Mouse (Mus musculus): ENCODE measurements around the gene Bcl11a. TPM values are rescaled to one million over a fixed set of nuclear protein-coding genes. Genes with fewer than 3 reads are reported as not detected.

Bcl11a gene
- polyA plus RNA-seq, 1 experiment from 2014 or later = 107 TPM

DNA sequence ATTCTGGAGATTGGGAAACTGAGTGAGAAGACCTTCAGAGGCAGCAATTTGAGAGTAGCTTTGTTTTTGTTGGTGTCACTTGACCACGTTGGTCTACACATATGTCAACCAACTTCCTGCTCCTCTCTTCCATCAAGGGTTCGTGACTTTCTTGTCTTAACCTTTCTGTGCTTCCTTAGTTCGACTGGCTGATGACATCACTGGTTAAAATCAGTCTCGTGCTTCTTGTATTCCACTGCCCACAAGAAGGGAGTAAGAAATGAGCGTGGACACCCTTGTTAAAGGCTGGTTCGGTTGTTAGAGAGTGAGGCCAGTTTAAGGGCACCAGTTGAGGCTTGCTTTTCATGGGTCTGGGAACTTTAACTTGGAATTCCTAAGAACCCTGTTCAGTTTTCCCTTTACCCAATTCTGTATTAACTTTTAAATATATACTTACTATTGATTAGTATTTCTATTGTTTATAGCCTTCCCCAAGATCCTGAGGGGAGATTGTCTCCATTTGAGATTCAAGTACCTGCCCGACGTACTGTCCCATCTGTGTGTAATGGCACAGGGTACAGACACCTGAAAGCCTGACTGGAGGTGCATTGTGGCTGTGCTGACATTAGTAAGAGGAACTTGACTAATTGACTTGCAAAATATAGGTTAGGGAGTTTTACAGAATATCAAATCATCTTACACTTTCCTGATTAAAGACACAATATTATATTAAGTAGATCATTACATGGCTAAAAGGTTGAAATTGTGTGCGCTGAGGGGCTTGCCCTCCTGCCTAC is 60.9 kb downstream of the Bcl11a start:
- no peaks in the 10 kb centered on the region for H3K9me3 ChIP-seq (replicated peaks; ENCODE audit: control insufficient read depth, low read length, poor library complexity, severe bottlenecking)
- H3K36me3 ChIP-seq (ENCODE audit: control insufficient read depth, insufficient read depth, low read length) = no peaks in the 10 kb centered on the region
- H3K9ac ChIP-seq (ENCODE audit: low read depth, low read length) = no peak overlapping the region
- 92% methylated on average over 9 of the region's 9 CpGs for WGBS
- no peak overlapping the region for H3K4me3 ChIP-seq (ENCODE audit: low read depth, low read length)
- no peak overlapping the region for H3K27ac ChIP-seq (ENCODE audit: low read length)
- H3K4me1 ChIP-seq (ENCODE audit: control insufficient read depth, insufficient read depth, low read length) = peaks cover 2% of the 10 kb centered on the region; the same call in 1 of the 2 replicates
- no peaks in the 10 kb centered on the region for H3K27me3 ChIP-seq (ENCODE audit: control insufficient read depth, insufficient read depth, low read depth, low read length)
- ATAC-seq = no peak
- H3K4me2 ChIP-seq (ENCODE audit: low read length) = no peak overlapping the region

- H3K36me3 ChIP-seq (ENCODE audit: control insufficient read depth, insufficient read depth, low read length) = no peaks in the 10 kb centered on the region
- no peaks in the 10 kb centered on the region for H3K9me3 ChIP-seq (replicated peaks; ENCODE audit: control insufficient read depth, low read length, poor library complexity, severe bottlenecking)
- H3K4me2 ChIP-seq (ENCODE audit: low read length) = no peak overlapping the region
- H3K4me1 ChIP-seq (ENCODE audit: control insufficient read depth, insufficient read depth, low read length) = peaks cover 2% of the 10 kb centered on the region; the same call in 1 of the 2 replicates
- no peak for ATAC-seq
- H3K9ac ChIP-seq (ENCODE audit: low read depth, low read length) = no peak overlapping the region
- WGBS = 93% methylated on average over 6 of the region's 6 CpGs
- no peak overlapping the region for H3K4me3 ChIP-seq (ENCODE audit: low read depth, low read length)
- H3K27me3 ChIP-seq (ENCODE audit: control insufficient read depth, insufficient read depth, low read depth, low read length) = no peaks in the 10 kb centered on the region
- H3K27ac ChIP-seq (ENCODE audit: low read length) = no peak overlapping the region
Measured at GRCm38 (mm10) chr11:24139432-24139831, 61.6 kb downstream of the Bcl11a start.

DNA sequence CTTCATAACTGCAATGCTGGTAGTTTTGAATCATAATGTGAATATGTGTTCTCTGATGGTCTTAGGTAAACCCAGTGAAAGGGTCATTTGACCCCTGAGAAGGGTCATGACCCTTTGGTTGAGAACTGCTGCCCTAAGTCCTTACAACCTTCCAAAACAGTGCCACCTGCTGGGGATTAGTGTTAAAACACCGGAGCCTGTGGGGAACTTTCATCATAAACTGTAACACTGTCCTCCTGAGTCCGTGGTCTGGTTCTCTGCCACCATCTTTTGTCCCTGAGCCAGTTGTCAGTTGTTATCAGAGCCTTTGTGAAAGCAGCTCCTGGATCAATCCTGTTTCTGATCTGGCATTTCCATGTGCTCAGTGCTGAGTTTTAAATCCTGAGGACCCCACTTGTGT is 62.1 kb downstream of the Bcl11a start:
- Histone ChIP-seq H3K27ac (ENCODE audit: low read length) (no peak overlapping the region), H3K4me3 (ENCODE audit: low read depth, low read length) (no peak overlapping the region), H3K9me3 (replicated peaks; ENCODE audit: control insufficient read depth, low read length, poor library complexity, severe bottlenecking) (no peaks in the 10 kb centered on the region), H3K36me3 (ENCODE audit: control insufficient read depth, insufficient read depth, low read length) (no peaks in the 10 kb centered on the region), H3K4me1 (ENCODE audit: control insufficient read depth, insufficient read depth, low read length) (peaks cover 2% of the 10 kb centered on the region; the same call in 1 of the 2 replicates), H3K9ac (ENCODE audit: low read depth, low read length) (no peak overlapping the region), H3K27me3 (ENCODE audit: control insufficient read depth, insufficient read depth, low read depth, low read length) (no peaks in the 10 kb centered on the region), H3K4me2 (ENCODE audit: low read length) (no peak overlapping the region)
- 87% methylated on average over 2 of the region's 2 CpGs for WGBS
- no peak for ATAC-seq

- H3K9me3 ChIP-seq (replicated peaks; ENCODE audit: control insufficient read depth, low read length, poor library complexity, severe bottlenecking) = no peaks in the 10 kb centered on the region
- WGBS = 86% methylated on average over 2 of the region's 2 CpGs
- peaks cover under 1% of the 10 kb centered on the region; the same call in 1 of the 2 replicates for H3K4me1 ChIP-seq (ENCODE audit: control insufficient read depth, insufficient read depth, low read length)
- no peaks in the 10 kb centered on the region for H3K36me3 ChIP-seq (ENCODE audit: control insufficient read depth, insufficient read depth, low read length)
- ATAC-seq = no peak
- H3K4me2 ChIP-seq (ENCODE audit: low read length) = no peak overlapping the region
- H3K9ac ChIP-seq (ENCODE audit: low read depth, low read length) = no peak overlapping the region
- no peak overlapping the region for H3K4me3 ChIP-seq (ENCODE audit: low read depth, low read length)
- no peaks in the 10 kb centered on the region for H3K27me3 ChIP-seq (ENCODE audit: control insufficient read depth, insufficient read depth, low read depth, low read length)
- H3K27ac ChIP-seq (ENCODE audit: low read length) = no peak overlapping the region
Measured at GRCm38 (mm10) chr11:24140948-24141347, 63.1 kb downstream of the Bcl11a start.

DNA sequence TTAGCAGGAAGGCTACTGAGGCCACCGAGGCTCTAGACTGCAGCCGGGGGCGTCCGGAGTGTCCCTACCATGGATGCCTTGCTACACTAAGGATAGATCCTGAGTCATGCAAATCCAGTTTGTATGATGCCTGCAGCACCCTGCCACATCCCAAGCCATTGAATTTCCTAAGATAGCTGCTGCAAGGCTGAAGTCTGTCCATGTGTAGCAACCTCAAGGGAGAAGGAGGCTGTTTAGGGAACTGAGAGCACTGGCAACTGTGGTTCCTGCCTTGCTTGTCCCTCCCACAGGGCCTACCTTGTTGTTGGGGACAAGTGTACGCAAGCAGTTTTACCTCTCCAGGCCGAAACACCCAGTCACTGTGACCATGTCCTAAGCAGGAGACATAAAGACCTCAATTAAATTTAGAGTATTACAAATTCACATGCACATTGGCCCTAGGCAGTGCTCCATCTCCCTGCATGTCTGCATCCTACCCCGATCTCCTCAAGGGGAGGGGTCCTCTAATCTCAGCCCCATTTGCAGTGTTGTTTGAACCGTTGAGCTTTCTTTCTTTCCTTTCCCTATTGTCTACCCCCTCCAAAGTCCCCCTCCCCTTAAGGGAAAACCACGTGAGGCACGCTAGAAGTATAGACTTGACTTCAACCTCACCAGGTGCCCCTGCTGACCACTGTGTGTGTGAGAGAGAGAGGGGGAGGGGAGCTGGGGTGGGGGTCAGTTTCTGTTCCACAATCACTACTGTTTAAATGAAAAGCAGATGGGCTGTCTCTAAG is 63.8 kb downstream of the Bcl11a start:
- no peak overlapping the region for H3K9ac ChIP-seq (ENCODE audit: low read depth, low read length)
- H3K4me3 ChIP-seq (ENCODE audit: low read depth, low read length) = no peak overlapping the region
- 58% methylated on average over 10 of the region's 10 CpGs for WGBS
- ATAC-seq = no peak
- no peak overlapping the region for H3K27ac ChIP-seq (ENCODE audit: low read length)
- H3K36me3 ChIP-seq (ENCODE audit: control insufficient read depth, insufficient read depth, low read length) = no peaks in the 10 kb centered on the region
- H3K4me2 ChIP-seq (ENCODE audit: low read length) = no peak overlapping the region
- no peaks in the 10 kb centered on the region for H3K9me3 ChIP-seq (replicated peaks; ENCODE audit: control insufficient read depth, low read length, poor library complexity, severe bottlenecking)
- H3K4me1 ChIP-seq (ENCODE audit: control insufficient read depth, insufficient read depth, low read length) = no peaks in the 10 kb centered on the region; the same call in 1 of the 2 replicates
- no peaks in the 10 kb centered on the region for H3K27me3 ChIP-seq (ENCODE audit: control insufficient read depth, insufficient read depth, low read depth, low read length)

DNA sequence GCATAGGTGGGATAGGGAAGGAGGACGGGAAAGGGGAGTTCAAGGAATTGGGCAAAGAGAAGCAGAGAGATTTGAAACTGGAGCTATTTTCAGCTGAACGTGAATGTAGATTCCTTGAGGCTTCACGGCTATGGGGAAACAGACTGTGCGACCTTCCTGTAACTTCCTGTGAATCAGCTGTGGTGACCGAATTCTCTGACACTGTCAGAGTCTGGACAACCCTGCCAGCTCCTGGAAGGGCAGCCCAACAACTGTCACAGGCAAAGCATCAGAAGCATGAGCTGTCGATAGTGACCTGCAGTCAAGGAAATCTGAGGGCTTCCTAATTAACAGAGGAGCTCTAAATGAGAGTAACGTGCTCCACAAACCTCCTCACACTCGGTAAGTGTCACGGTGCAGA is 64.5 kb downstream of the Bcl11a start:
- no peaks in the 10 kb centered on the region for H3K36me3 ChIP-seq (ENCODE audit: control insufficient read depth, insufficient read depth, low read length)
- H3K9ac ChIP-seq (ENCODE audit: low read depth, low read length) = no peak overlapping the region
- no peaks in the 10 kb centered on the region for H3K9me3 ChIP-seq (replicated peaks; ENCODE audit: control insufficient read depth, low read length, poor library complexity, severe bottlenecking)
- no peak for ATAC-seq
- H3K4me1 ChIP-seq (ENCODE audit: control insufficient read depth, insufficient read depth, low read length) = no peaks in the 10 kb centered on the region; the same call in 1 of the 2 replicates
- H3K27me3 ChIP-seq (ENCODE audit: control insufficient read depth, insufficient read depth, low read depth, low read length) = no peaks in the 10 kb centered on the region
- 69% methylated on average over 9 of the region's 9 CpGs for WGBS
- H3K4me2 ChIP-seq (ENCODE audit: low read length) = no peak overlapping the region
- H3K4me3 ChIP-seq (ENCODE audit: low read depth, low read length) = no peak overlapping the region
- H3K27ac ChIP-seq (ENCODE audit: low read length) = no peak overlapping the region

DNA sequence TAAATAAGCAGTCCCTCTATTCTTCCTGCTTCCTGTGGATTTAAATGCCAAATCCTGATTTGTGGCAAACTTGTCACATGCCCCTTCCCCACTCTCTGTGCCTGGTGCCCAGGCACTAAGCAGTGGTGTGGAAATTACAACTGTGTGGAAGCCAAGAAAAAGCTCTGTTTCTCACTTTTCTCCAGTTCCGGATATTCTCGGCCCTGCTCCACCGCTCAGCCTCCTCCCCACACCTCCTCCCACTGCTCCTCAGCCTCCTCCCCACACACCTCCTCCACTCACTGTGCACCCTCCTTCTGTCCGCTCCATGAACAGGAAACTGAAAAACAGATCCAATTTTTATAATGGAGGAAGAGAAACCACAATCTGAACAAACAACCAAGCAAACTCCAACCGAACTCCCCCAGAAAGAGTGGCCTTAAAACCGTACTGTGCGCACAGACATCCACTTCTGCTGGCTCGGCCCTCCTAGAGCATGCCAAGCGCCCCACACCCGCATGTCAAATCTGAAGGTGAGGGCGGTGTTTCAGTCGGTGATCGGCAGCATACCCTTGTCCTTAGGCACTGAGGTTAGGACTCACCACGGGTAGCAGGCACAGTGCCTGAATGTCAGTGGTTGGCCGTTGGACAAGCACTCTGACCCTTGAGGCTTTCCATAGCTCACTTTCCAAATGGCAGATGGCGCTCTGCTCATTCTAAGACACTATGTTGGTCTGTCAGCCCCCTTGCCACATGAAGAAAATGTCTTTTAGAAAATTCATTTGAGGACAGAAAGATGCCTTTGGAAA is 66.5 kb downstream of the Bcl11a start:
- no peaks in the 10 kb centered on the region; the same call in 1 of the 2 replicates for H3K4me1 ChIP-seq (ENCODE audit: control insufficient read depth, insufficient read depth, low read length)
- no peak overlapping the region for H3K27ac ChIP-seq (ENCODE audit: low read length)
- WGBS = 83% methylated on average over 16 of the region's 16 CpGs

DNA sequence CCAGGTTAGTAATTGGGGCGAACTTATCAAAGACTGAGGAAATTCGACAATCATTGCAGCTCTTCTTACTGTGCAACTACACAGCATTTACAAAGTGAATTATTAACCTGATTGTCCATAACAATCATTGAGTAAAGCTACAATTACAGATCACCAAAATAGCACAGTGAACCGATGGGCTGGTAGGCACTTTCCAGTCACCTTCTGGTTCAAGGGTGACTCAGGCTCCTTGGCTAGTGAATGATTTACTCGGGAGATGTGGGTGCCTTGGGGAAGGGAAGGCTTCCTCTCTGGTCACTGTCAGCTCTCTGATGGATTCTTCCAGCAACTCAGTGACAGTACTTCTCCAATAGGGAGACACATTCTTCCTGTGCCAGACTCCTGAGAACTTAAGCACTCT is 68.2 kb downstream of the Bcl11a start:
- Histone ChIP-seq H3K9ac (ENCODE audit: low read depth, low read length) (no peak overlapping the region), H3K27ac (ENCODE audit: low read length) (no peak overlapping the region), H3K36me3 (ENCODE audit: control insufficient read depth, insufficient read depth, low read length) (no peaks in the 10 kb centered on the region), H3K27me3 (ENCODE audit: control insufficient read depth, insufficient read depth, low read depth, low read length) (no peaks in the 10 kb centered on the region), H3K9me3 (replicated peaks; ENCODE audit: control insufficient read depth, low read length, poor library complexity, severe bottlenecking) (no peaks in the 10 kb centered on the region), H3K4me2 (ENCODE audit: low read length) (no peak overlapping the region), H3K4me1 (ENCODE audit: control insufficient read depth, insufficient read depth, low read length) (no peaks in the 10 kb centered on the region; the same call in 1 of the 2 replicates), H3K4me3 (ENCODE audit: low read depth, low read length) (no peak overlapping the region)
- no peak for ATAC-seq
- 92% methylated on average over 4 of the region's 4 CpGs for WGBS

More for the DNA sequence above, 66.5 kb downstream of the Bcl11a start:
- peak; percentile 15; the same call in 1 of the 2 replicates for ATAC-seq
- Histone ChIP-seq H3K9me3 (replicated peaks; ENCODE audit: control insufficient read depth, low read length, poor library complexity, severe bottlenecking) (no peaks in the 10 kb centered on the region), H3K36me3 (ENCODE audit: control insufficient read depth, insufficient read depth, low read length) (no peaks in the 10 kb centered on the region), H3K9ac (ENCODE audit: low read depth, low read length) (no peak overlapping the region), H3K4me3 (ENCODE audit: low read depth, low read length) (no peak overlapping the region), H3K27me3 (ENCODE audit: control insufficient read depth, insufficient read depth, low read depth, low read length) (no peaks in the 10 kb centered on the region), H3K4me2 (ENCODE audit: low read length) (no peak overlapping the region)

Data from midbrain, embryonic 16.5 days (tissue).